Mouse (Mus musculus) ES-Bruce4 (cell line): ENCODE data around the gene Cacng1.

Experiments used
- CTCF ChIP-seq: IDR thresholded peaks from one replicate; pipeline ENCODE4 v1.8.1; 2011; ENCODE audit warnings: low read depth, low read length
- EP300 ChIP-seq: IDR thresholded peaks from 2 replicates; pipeline ENCODE4 v1.6.1; 2011; ENCODE audit warnings: low read depth, low read length; ENCODE audit not compliant: insufficient read depth
- POLR2A ChIP-seq: IDR thresholded peaks from one replicate; pipeline ENCODE4 v1.8.1; 2011; ENCODE audit warnings: low read length; ENCODE audit not compliant: insufficient read depth

GRCm38 (mm10) chr11:107655538-107655937 is 60.8 kb downstream of the Cacng1 start:
- TF ChIP-seq CTCF (no peak), EP300 (no peak), POLR2A (no peak)
